Comparison of ENCODE assay signal across 8 mouse cellular contexts in genomic region chr4:84523651-84524221, GRCm38 (mm10).
DNase-seq lines count a peak whose midpoint lies in the region; ATAC-seq and TF ChIP-seq lines count a peak whose summit lies in the region.

No protein-coding gene starts in this region.

- DNase-seq in lung, adult 18-20 months: peak; percentile 14 to 26
- DNase-seq in lung, adult 2 months: no peak
- DNase-seq in adrenal gland, postnatal 10 days: peak; percentile 73
- DNase-seq in heart, adult 8-10 months (ENCODE audit: low spot score): peak; percentile 26
- DNase-seq in right cerebral cortex, adult 18-20 months: no peak
- DNase-seq in spleen, adult 18-20 months: no peak
- no peak for DNase-seq in c-Kit-positive CD71-positive TER-119-positive erythroid progenitor cells, embryonic 14.5 days (ENCODE audit: low spot score)

- no peaks in the 10 kb centered on the region for H3K36me3 ChIP-seq in limb, embryonic 15.5 days

- WGBS in lung, adult 2 months: 40% methylated on average over 4 of the region's 4 CpGs
- 24% methylated on average over 4 of the region's 4 CpGs for WGBS in limb, embryonic 15.5 days

- TF ChIP-seq CTCF in lung, adult 2 months (IDR thresholded peaks at IDR 0.05; ENCODE audit: insufficient read depth, low read length): no peak

- H3K27ac ChIP-seq in limb, embryonic 15.5 days: peak overlapping the region; percentile 61

- no peaks in the 10 kb centered on the region for H3K9me3 ChIP-seq in limb, embryonic 15.5 days

- TF ChIP-seq POLR2A in lung, adult 2 months (IDR thresholded peaks at IDR 0.05; ENCODE audit: borderline replicate concordance, extremely low read depth, low read depth, low read length): no peak

- H3K4me1 ChIP-seq in lung, adult 2 months (ENCODE audit: control insufficient read depth, insufficient read depth, low read length): no peaks in the 10 kb centered on the region
- peaks cover 16% of the 10 kb centered on the region for H3K4me1 ChIP-seq in limb, embryonic 15.5 days

- no peak for ATAC-seq in limb, embryonic 15.5 days (ENCODE audit: insufficient number of reproducible peaks, low FRiP score, low TSS enrichment, low read depth)

- no peak overlapping the region for H3K4me2 ChIP-seq in limb, embryonic 15.5 days

- H3K4me3 ChIP-seq in lung, adult 2 months (replicated peaks; ENCODE audit: extremely low read depth, low read depth, low read length): no peak overlapping the region
- H3K4me3 ChIP-seq in limb, embryonic 15.5 days: no peak overlapping the region

- H3K9ac ChIP-seq in limb, embryonic 15.5 days: no peak overlapping the region

- H3K27me3 ChIP-seq in limb, embryonic 15.5 days: no peaks in the 10 kb centered on the region

Comparison
In these comparisons a context has a peak if more than half of its experiments do, and no peak if none do; other contexts are left out.
1. DNase-seq: peak in lung, adult 18-20 months (2 of 2), adrenal gland, postnatal 10 days (single experiment) and heart, adult 8-10 months (single experiment); none in lung, adult 2 months (single experiment), right cerebral cortex, adult 18-20 months (single experiment), spleen, adult 18-20 months (0 of 2) and c-Kit-positive CD71-positive TER-119-positive erythroid progenitor cells, embryonic 14.5 days (single experiment).